ENCODE assay signal across 14 mouse cellular contexts in the genomic region with DNA sequence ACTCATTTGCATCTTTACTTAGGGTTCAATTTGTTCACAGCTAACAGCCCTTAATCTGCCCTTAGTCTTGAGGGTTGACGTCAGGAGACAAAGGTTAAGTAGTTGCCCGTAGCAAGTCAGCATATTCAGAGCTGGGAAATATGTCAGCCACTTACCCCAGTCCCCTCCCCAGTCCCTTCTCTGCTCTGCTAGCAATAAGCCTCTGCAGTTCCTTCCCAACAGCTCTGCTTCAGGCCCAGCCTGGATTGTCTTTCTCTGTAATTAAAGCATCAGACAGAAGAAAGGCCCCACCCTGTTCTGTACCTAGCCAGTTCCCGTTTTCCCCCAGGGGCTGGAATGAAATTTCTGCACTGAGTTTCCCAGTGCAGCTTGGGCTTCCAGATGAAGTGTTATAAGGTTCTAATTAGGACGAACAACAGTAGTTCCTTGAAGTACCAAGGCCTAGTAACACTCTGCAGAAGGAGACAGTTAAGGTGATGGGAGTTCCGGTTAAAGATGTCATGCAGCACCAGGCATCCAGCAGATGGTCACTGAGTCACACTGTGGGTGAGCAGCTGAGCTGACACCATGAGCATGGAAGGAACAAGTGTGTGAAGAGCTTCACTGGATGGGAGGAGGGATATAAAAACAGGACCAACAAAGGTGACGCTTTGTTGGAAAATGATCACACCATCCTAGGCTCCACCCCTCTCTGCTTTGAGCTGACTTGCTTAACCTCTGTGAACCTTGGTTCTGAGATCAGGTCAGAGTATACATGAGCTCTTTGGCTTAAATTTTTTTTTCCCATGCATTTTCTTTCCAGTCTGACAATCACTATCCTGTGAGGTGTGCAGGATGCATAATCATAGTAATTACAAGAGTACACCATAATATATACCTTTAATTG. TPM values are rescaled to one million over a fixed set of nuclear protein-coding genes. Genes with fewer than 3 reads are reported as not detected.
DNase-seq lines count a peak whose midpoint lies in the region; ATAC-seq and TF ChIP-seq lines count a peak whose summit lies in the region.
"Had no signal": no experiment of that assay in that cellular context is flagged by ENCODE, and none has a peak within 500 bp of the region (broad histone marks: within the 10 kb centered on the region; RNA-seq: fewer than 3 reads in every experiment).

No protein-coding gene starts in this region.

- no peaks in the 10 kb centered on the region for H3K36me3 ChIP-seq in forebrain, embryonic 10.5 days (replicated peaks)
- no peaks in the 10 kb centered on the region for H3K36me3 ChIP-seq in forebrain, embryonic 16.5 days (ENCODE audit: control insufficient read depth, insufficient read depth)
- no peaks in the 10 kb centered on the region for H3K36me3 ChIP-seq in midbrain, embryonic 10.5 days
- H3K36me3 ChIP-seq in midbrain, embryonic 11.5 days (ENCODE audit: control insufficient read depth, insufficient read depth, low read length) = no peaks in the 10 kb centered on the region
- H3K36me3 ChIP-seq in intestine, embryonic 16.5 days (ENCODE audit: control insufficient read depth, insufficient read depth, low read length) = no peaks in the 10 kb centered on the region
- no peaks in the 10 kb centered on the region for H3K36me3 ChIP-seq in stomach, postnatal 0 days (ENCODE audit: control insufficient read depth, insufficient read depth, low read length)
- H3K36me3 ChIP-seq: hindbrain, embryonic 12.5 days had no signal

- no peak for DNase-seq in forebrain, embryonic 10.5 days (ENCODE audit: extremely low spot score, low spot score)
- no peak for DNase-seq in midbrain, embryonic 10.5 days (ENCODE audit: low spot score)
- no peak for DNase-seq in midbrain, embryonic 11.5 days (ENCODE audit: low spot score, missing footprints)
- DNase-seq in stomach, postnatal 0 days (ENCODE audit: low spot score) = no peak
- no peak for DNase-seq in adrenal gland, postnatal 4 days (ENCODE audit: low spot score in 2 of 2)
- DNase-seq in cerebellum, adult 9-10 months = no peak
- DNase-seq: cerebellum, postnatal 14 days; gastrocnemius, adult 2 months; lung, postnatal 36 days; spleen, adult 18-20 months had no signal

- H3K27ac ChIP-seq in forebrain, embryonic 10.5 days = peak overlapping the region; percentile 79
- no peak overlapping the region for H3K27ac ChIP-seq in forebrain, embryonic 16.5 days (ENCODE audit: low read length)
- peak overlapping the region; percentile 60 for H3K27ac ChIP-seq in midbrain, embryonic 10.5 days (replicated peaks)
- no peak overlapping the region for H3K27ac ChIP-seq in midbrain, embryonic 11.5 days (ENCODE audit: low read depth, low read length)
- peak overlapping the region; percentile 69 for H3K27ac ChIP-seq in intestine, embryonic 16.5 days (ENCODE audit: low read length)
- peak overlapping the region; percentile 45; the same call in 1 of the 2 replicates for H3K27ac ChIP-seq in stomach, postnatal 0 days (replicated peaks)
- H3K27ac ChIP-seq: gastrocnemius, adult 2 months; hindbrain, embryonic 12.5 days had no signal

- H3K27me3 ChIP-seq in forebrain, embryonic 10.5 days (ENCODE audit: poor library complexity, severe bottlenecking) = no peaks in the 10 kb centered on the region; the same call in 1 of the 2 replicates
- no peaks in the 10 kb centered on the region for H3K27me3 ChIP-seq in forebrain, embryonic 16.5 days (replicated peaks; ENCODE audit: control insufficient read depth, insufficient read depth, low read length)
- H3K27me3 ChIP-seq in midbrain, embryonic 10.5 days (ENCODE audit: low read depth, poor library complexity, severe bottlenecking) = peaks cover 10% of the 10 kb centered on the region; the same call in 1 of the 2 replicates
- no peaks in the 10 kb centered on the region; the same call in 1 of the 2 replicates for H3K27me3 ChIP-seq in midbrain, embryonic 11.5 days (ENCODE audit: control insufficient read depth, insufficient read depth, low read length)
- H3K27me3 ChIP-seq in intestine, embryonic 16.5 days (replicated peaks; ENCODE audit: control insufficient read depth, insufficient read depth, low read length) = no peaks in the 10 kb centered on the region
- H3K27me3 ChIP-seq in stomach, postnatal 0 days (ENCODE audit: control insufficient read depth, insufficient read depth, low read length) = no peaks in the 10 kb centered on the region
- H3K27me3 ChIP-seq: heart, embryonic 12.5 days; hindbrain, embryonic 12.5 days had no signal

- H3K4me3 ChIP-seq in forebrain, embryonic 10.5 days = no peak overlapping the region
- H3K4me3 ChIP-seq in forebrain, embryonic 16.5 days (replicated peaks; ENCODE audit: low read length) = no peak overlapping the region
- no peak overlapping the region for H3K4me3 ChIP-seq in midbrain, embryonic 10.5 days
- H3K4me3 ChIP-seq in midbrain, embryonic 11.5 days (ENCODE audit: low read depth, low read length) = no peak overlapping the region
- no peak overlapping the region for H3K4me3 ChIP-seq in intestine, embryonic 16.5 days (ENCODE audit: low read length)
- H3K4me3 ChIP-seq in stomach, postnatal 0 days (ENCODE audit: low read depth, low read length) = no peak overlapping the region
- H3K4me3 ChIP-seq: gastrocnemius, adult 2 months; heart, embryonic 12.5 days; hindbrain, embryonic 12.5 days had no signal

- 47% methylated on average over 6 of the region's 6 CpGs for WGBS in forebrain, embryonic 10.5 days
- 26% methylated on average over 6 of the region's 6 CpGs for WGBS in forebrain, embryonic 16.5 days
- 64% methylated on average over 6 of the region's 6 CpGs for WGBS in midbrain, embryonic 10.5 days
- 63% methylated on average over 6 of the region's 6 CpGs for WGBS in midbrain, embryonic 11.5 days
- whole genome bisulfite sequencing in intestine, embryonic 16.5 days = 51% methylated on average over 6 of the region's 6 CpGs
- 53% methylated on average over 6 of the region's 6 CpGs for WGBS in stomach, postnatal 0 days

- no peak overlapping the region for H3K9ac ChIP-seq in forebrain, embryonic 16.5 days (replicated peaks; ENCODE audit: low read depth, low read length)
- no peak overlapping the region for H3K9ac ChIP-seq in midbrain, embryonic 11.5 days (ENCODE audit: low read length)
- no peak overlapping the region for H3K9ac ChIP-seq in intestine, embryonic 16.5 days (ENCODE audit: low read depth, low read length)
- no peak overlapping the region for H3K9ac ChIP-seq in stomach, postnatal 0 days (ENCODE audit: low read length)
- H3K9ac ChIP-seq: heart, embryonic 12.5 days; hindbrain, embryonic 12.5 days had no signal

- TF ChIP-seq CTCF in stomach, postnatal 0 days (IDR thresholded peaks at IDR 0.05; ENCODE audit: low read depth) = no peak

- no peak overlapping the region for H3K4me2 ChIP-seq in forebrain, embryonic 16.5 days (ENCODE audit: low read length)
- no peak overlapping the region for H3K4me2 ChIP-seq in midbrain, embryonic 11.5 days
- H3K4me2 ChIP-seq in intestine, embryonic 16.5 days (ENCODE audit: low read depth, low read length) = no peak overlapping the region
- H3K4me2 ChIP-seq in stomach, postnatal 0 days (replicated peaks; ENCODE audit: low read depth) = no peak overlapping the region
- H3K4me2 ChIP-seq: heart, embryonic 12.5 days; hindbrain, embryonic 12.5 days had no signal

- peaks cover 65% of the 10 kb centered on the region for H3K4me1 ChIP-seq in forebrain, embryonic 10.5 days
- peaks cover 30% of the 10 kb centered on the region for H3K4me1 ChIP-seq in forebrain, embryonic 16.5 days (replicated peaks; ENCODE audit: control insufficient read depth, insufficient read depth, low read length)
- peaks cover 44% of the 10 kb centered on the region for H3K4me1 ChIP-seq in midbrain, embryonic 10.5 days
- peaks cover 6% of the 10 kb centered on the region; the same call in 1 of the 2 replicates for H3K4me1 ChIP-seq in midbrain, embryonic 11.5 days (ENCODE audit: control insufficient read depth, insufficient read depth, low read length)
- H3K4me1 ChIP-seq in intestine, embryonic 16.5 days (ENCODE audit: control insufficient read depth, insufficient read depth, low read length) = peaks cover 12% of the 10 kb centered on the region
- no peaks in the 10 kb centered on the region; the same call in 1 of the 2 replicates for H3K4me1 ChIP-seq in stomach, postnatal 0 days (replicated peaks; ENCODE audit: control insufficient read depth, insufficient read depth)

- no peaks in the 10 kb centered on the region for H3K9me3 ChIP-seq in forebrain, embryonic 10.5 days
- H3K9me3 ChIP-seq in forebrain, embryonic 16.5 days (ENCODE audit: control insufficient read depth, low read length) = no peaks in the 10 kb centered on the region
- H3K9me3 ChIP-seq in midbrain, embryonic 10.5 days (replicated peaks) = no peaks in the 10 kb centered on the region
- H3K9me3 ChIP-seq in midbrain, embryonic 11.5 days (ENCODE audit: control insufficient read depth, low read length) = no peaks in the 10 kb centered on the region
- no peaks in the 10 kb centered on the region for H3K9me3 ChIP-seq in intestine, embryonic 16.5 days (ENCODE audit: control insufficient read depth, low read length)
- H3K9me3 ChIP-seq in stomach, postnatal 0 days (ENCODE audit: control insufficient read depth, low read length) = no peaks in the 10 kb centered on the region
- H3K9me3 ChIP-seq: heart, embryonic 12.5 days; hindbrain, embryonic 12.5 days had no signal

- no peak for ATAC-seq in forebrain, embryonic 16.5 days
- ATAC-seq in midbrain, embryonic 11.5 days (ENCODE audit: low FRiP score) = no peak
- peak; percentile 62 for ATAC-seq in intestine, embryonic 16.5 days
- peak; percentile 43 for ATAC-seq in stomach, postnatal 0 days (ENCODE audit: low FRiP score, low TSS enrichment)

- TF ChIP-seq EP300 in stomach, postnatal 0 days (optimal IDR thresholded peaks at IDR 0.05) = no peak

RNA-seq across cellular contexts. Expression of a gene that starts 55.2 kb away (rescaled TPM):
- 46.7 and 47.0 TPM in 2 replicates for polyA plus RNA-seq in forebrain, embryonic 10.5 days (2016; fragmentation: Nextera tagmentation; extraction: Ambion mirVana)
- 76.7 and 90.8 TPM in 2 replicates for polyA plus RNA-seq in forebrain, embryonic 16.5 days (2015; fragmentation: Nextera tagmentation; extraction: Ambion mirVana)
- 48.8 and 57.6 TPM in 2 replicates for polyA plus RNA-seq in midbrain, embryonic 10.5 days (2016; fragmentation: Nextera tagmentation; extraction: Ambion mirVana)
- polyA plus RNA-seq in midbrain, embryonic 11.5 days (2014; fragmentation: Nextera tagmentation; extraction: Ambion mirVana) = 61.9 and 65.7 TPM in 2 replicates
- polyA plus RNA-seq in intestine, embryonic 16.5 days (2015; fragmentation: Nextera tagmentation; extraction: Ambion mirVana) = 65.7 and 72.7 TPM in 2 replicates
- 204 and 217 TPM in 2 replicates for polyA plus RNA-seq in stomach, postnatal 0 days (2015; fragmentation: Nextera tagmentation; extraction: Ambion mirVana)
- total RNA-seq in adrenal gland, postnatal 4 days (2021) = 100 to 1,000 TPM; 118 to 128 TPM

Comparison
In these comparisons a context has a peak if more than half of its experiments do, and no peak if none do; other contexts are left out.
1. H3K27ac ChIP-seq: peak in forebrain, embryonic 10.5 days (single experiment), midbrain, embryonic 10.5 days (single experiment), intestine, embryonic 16.5 days (single experiment) and stomach, postnatal 0 days (single experiment); none in forebrain, embryonic 16.5 days (single experiment) and midbrain, embryonic 11.5 days (single experiment).
2. ATAC-seq: peak in intestine, embryonic 16.5 days (single experiment) and stomach, postnatal 0 days (single experiment); none in forebrain, embryonic 16.5 days (single experiment) and midbrain, embryonic 11.5 days (single experiment).